Mouse (Mus musculus): ENCODE measurements around the gene Macf1. TPM values are rescaled to one million over a fixed set of nuclear protein-coding genes. Genes with fewer than 3 reads are reported as not detected.
"Not testable (repeated sequence)": the region's sequence is repeated elsewhere in the genome, so short reads cannot be mapped to it uniquely, and the experiment has no call there.

Macf1 gene
- total RNA-seq, 2 experiments from 2014 or later: 224 to 229 TPM

DNA sequence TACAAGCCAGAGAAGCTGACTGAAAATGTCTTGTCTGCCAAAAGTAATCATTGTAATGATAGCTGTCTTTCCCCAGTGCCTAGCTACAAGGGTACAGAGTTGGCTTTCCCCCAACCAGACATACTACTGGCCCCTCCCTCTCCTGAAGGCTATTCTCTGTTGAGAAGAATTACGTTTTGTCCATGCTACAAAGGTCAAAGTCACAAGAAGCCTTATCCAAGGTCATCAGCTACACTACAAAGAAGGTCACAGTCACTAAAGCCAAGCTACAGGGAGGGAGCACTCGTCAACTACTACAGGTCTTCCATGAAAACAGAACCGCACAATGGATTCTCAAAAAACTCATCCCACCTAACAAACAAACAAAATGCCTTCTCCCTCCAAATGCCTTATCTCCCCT is 49.7 kb downstream of the Macf1 start:
- DNase-seq: no peak

DNA sequence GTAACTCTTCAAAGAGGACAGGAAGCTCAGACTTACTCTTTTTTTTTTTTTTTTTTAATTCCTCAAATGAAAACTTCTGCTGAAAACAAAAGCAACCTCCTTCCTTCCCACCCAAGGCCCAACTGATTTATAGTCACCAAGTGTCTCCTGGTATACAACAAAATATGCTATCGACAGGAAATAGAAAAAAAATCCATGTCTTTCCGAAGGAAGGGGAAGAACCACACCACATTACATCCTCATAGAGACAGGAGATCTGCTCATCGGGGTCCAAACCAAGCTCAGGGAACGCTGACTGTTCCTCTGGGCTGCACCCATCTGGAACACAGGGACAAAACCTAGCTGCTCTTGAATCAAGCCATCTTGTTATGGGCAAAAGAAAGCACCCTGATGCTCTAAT is 50.3 kb downstream of the Macf1 start:
- no peak for DNase-seq

DNA sequence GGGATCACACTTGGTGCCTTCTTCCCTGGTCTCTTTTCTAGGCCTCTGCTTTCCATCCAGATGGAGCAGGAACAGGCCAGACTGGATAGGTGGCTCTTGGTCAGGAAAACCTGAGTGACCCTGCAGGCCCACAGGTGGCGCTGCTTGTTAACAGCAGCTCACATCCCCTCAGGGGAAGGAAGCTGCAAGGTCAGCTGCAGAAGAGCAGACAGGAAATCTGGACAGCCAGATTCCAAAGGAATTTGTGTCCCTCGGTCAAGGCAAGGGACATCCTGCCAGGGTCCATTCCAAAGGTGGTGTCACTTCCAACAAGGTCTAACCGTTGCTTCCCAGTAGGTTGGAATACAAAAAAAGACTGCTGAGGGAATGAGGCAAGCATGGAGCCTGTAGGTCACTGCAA is 50.8 kb downstream of the Macf1 start:
- peak; percentile 75 to 87 for DNase-seq

- not testable (repeated sequence) for DNase-seq
Observed at GRCm38 (mm10) chr4:123632116-123632515, 52.0 kb downstream of the Macf1 start.

GRCm38 (mm10) chr4:123631654-123632053 is 52.5 kb downstream of the Macf1 start:
- DNase-seq: no peak

- no peak for DNase-seq
Observed at GRCm38 (mm10) chr4:123627683-123628082, 56.5 kb downstream of the Macf1 start.

- no peak for DNase-seq
Observed at GRCm38 (mm10) chr4:123625332-123626072, 58.7 kb downstream of the Macf1 start.

DNA sequence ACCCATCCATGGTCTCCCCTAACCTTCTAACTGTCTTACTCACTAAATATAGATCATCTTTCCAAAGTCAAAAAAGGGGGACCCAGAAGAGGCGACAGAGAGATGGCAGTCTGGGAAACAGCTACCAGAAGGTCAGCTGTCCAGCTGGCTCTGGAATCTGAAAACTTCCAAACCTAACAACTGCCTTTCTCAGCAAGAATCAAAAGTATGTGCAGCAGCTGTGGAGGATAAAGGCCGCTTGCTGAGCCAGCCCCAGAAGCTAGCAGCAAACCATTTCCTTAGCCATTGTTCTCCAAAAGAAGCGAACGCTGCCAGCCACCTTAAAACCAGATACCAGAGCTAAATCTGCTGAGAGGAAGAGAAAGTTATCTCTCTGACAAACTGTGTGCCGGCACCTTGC is 59.7 kb downstream of the Macf1 start:
- peak; percentile 45 to 51 for DNase-seq

GRCm38 (mm10) chr4:123623742-123624151 is 60.4 kb downstream of the Macf1 start:
- no peak for DNase-seq

DNA sequence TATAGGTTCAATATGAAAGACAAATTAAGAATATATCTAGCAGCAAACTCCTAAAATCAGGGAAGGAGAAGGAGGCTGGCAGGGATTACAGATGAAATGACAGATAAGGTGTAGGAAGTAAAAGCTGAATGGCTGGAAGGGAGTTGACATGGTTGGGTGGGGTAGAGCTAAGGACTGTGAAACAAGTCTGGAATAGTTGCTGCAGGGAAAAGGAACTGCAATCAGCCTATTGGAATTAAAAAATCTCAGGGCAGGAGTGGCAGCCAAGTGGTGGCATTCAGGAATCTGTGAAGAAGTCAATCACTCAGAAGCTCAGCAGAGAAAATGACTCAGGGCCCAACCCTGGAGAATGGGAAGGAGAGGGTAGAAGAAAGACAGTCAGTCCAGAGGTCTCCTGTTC is 62.4 kb downstream of the Macf1 start:
- no peak for DNase-seq

DNA sequence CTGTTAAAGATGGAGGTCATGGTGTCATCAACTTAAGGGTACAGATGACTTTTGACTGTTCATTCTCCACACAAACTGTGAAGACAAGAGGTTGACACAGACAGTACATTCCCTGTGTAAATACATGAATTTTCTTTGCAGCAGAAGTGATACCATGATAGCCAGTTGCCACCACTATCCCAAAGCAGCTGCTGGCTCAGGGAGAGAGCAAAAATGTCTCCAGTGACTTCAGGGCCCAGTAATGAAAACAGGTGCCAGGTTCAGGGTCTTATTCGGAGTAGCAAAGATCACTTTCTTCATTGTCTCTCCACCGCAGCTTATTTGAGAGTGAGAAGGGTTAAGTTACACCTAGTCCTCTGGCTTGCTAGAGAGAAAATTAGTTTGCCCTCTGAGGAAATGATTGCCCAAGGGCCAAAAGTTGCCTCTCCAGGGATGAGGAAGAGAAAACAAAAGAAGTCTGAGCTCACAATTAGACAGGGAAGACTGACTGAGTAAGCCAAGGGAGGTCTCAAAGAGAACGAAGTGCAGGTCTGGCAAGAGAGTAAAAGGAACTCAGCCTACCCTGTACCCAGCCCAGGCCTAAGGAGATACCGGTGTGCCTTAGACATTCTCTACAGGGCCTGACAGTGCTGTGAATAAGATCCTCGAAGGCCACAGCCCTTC is 66.3 kb downstream of the Macf1 start:
- no peak for DNase-seq

GRCm38 (mm10) chr4:123616971-123617370 is 67.2 kb downstream of the Macf1 start:
- DNase-seq: no peak

GRCm38 (mm10) chr4:123616501-123616900 is 67.7 kb downstream of the Macf1 start:
- DNase-seq: no peak

DNA sequence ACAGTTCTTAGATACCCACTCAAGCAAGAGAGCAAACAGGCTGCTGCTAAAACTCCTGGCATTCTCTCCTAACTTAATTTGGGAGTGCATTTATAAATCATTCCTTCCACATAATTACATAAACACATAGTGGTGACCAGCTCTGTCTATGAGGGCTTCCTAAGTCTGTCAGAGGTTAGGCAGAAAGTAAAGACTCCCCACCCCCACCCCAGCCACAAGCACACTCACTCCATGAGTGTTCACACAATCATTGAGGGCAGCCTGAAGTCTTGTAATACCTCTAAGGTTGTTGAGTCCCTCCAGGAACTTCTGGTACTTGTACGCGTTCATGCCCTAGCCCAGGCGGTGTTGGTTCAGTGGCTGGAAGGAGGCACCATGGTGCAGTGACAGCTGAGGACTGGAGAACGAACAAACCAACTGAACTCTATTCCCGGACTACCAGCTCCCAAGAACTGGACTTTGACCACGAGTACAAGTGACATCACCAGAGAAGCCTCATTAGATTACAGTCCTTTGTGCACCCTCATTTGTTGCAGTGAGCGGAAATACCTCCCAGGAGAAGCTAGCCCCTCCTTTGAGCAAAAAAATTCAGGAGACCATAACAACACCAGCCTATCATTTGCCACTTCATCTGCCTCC is 70.7 kb downstream of the Macf1 start:
- no peak for DNase-seq

GRCm38 (mm10) chr4:123611940-123612339 is 72.2 kb downstream of the Macf1 start:
- DNase-seq: no peak

DNA sequence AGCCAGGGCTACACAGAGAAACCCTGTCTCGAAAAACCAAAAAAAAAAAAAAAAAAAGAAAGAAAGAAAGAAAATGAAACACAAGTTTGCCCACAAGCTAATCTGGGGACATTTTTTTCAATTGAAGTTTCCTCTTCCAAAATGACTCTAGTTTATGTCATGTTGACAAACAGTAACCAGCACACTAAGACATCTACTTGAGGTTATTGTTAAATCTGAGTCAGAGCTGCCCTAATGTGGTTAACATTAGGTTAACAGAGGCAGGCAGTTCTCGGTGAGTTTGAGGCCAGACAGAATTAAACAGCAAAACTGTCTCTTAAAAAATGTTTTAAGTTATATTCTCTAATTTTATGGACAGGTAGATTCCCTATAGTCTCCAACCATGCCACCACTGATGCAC is 72.9 kb downstream of the Macf1 start:
- no peak for DNase-seq

GRCm38 (mm10) chr4:123607174-123607573 is 77.0 kb downstream of the Macf1 start:
- DNase-seq: no peak

- DNase-seq: no peak
Observed at GRCm38 (mm10) chr4:123605948-123606347, 78.2 kb downstream of the Macf1 start.

DNA sequence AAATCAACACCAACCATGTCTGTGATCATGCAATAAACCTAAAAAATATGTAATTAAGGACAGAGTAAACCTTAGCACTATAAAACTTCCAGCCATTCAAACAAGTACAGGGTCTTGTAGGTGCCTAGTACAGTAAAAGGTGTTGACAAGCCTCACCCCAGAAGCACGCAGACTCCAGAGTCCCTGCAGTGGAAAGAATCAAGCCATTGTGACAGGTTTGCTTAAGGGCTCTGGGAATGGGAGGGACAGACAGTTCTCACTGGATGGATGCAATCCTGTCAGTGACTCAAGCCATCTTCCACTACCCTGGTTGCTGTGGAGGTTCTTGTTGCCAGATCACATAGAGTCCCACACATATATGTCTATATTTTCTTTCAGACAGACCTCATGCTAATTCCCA is 78.9 kb downstream of the Macf1 start:
- DNase-seq: no peak

DNA sequence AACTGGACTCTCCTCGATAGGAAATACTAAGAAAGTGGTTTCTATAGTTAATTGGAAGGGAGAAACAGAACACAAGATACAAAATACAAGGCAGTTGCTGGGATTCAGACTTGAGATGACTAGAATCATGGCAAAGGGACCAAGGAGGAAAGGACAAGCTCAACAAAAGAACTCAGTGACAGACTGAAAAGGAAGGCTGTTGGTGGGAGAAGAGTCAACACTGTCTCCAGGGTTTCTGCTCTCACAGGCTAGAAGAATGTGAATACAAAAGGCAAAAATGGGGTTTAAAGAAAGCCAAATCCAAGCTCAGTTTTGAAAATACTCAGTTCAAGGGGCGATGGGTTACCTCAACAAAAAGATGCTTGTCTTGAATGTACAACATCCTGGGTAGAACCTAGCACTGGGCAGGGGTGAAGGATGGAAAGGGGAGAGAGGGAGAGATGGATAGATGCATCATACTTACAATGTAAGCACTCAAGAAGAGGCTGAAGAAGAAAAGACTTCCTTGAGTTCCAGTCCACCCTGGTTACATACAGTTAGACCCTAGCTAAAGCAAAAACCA is 81.4 kb downstream of the Macf1 start:
- no peak for DNase-seq

GRCm38 (mm10) chr4:123601036-123601435 is 83.1 kb downstream of the Macf1 start:
- no peak for DNase-seq

GRCm38 (mm10) chr4:123598519-123599228 is 85.5 kb downstream of the Macf1 start:
- DNase-seq: no peak
